Mouse (Mus musculus) embryo, embryonic 11 days (tissue): ENCODE measurements at regions not wholly inside any gene's neighbourhood (a gene's known extent, or its start where the extent isn't known, plus 50 kb on each side); places are given as distances from the start of the nearest gene placed in this dataset.
A peak's percentile ranks its signal among the peaks of the same experiment; 100 is the strongest.

Experiments
- DNase-seq: peaks from one replicate; pipeline ENCODE4 v3.0.0-alpha.2; 2015

DNA sequence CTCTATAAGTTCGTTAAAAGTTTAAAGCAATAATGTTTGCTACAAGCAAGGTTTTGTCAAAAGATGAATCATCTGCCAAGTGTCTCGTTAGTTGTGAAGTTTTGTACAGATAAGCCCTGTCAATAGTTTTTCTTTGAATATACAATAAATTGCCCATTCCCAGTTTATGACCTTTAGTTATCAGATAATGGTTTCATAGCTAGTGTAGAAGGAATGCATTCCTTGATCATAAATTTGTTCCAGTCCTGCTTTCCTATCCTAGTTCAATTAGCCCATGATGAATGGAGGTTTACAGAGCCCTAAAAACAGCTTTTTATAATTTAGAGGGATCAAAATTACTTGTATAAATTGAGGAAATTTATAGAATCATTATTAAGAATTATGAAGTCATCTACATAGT lies 62.5 kb upstream of the Lrch2 start:
- DNase-seq, result no peak

DNA sequence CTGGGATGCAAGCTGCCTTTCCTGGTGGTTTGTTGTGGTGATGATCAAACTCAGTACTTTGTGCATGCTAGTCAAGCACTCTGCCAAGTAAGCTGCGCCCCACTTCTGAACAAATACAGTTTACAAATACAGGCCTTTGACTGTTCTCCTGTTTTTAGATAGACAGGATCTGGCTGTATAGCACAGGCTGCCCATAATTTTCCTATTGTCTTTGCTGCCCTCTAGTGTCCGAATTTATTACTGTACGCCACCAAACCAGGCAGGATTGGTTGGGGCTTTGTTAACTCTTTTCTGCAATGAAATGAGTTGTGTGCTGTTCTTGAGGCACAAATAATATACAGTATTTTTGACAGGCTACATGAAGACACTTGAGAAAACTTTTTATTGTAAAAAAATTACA lies 54.8 kb upstream of the Lrch2 start:
- DNase-seq, result peak; percentile 45
